Mouse (Mus musculus) lung, postnatal 0 days (tissue): ENCODE measurements around the gene Slc4a4.

Source experiments
- CTCF ChIP-seq: IDR thresholded peaks from 2 replicates; pipeline ENCODE4 v1.5.1; 2016; ENCODE audit warnings: antibody characterized with exemption, mild to moderate bottlenecking
- EP300 ChIP-seq: IDR thresholded peaks from 2 replicates; pipeline ENCODE4 v1.6.1; 2016; ENCODE audit warnings: antibody characterized with exemption, mild to moderate bottlenecking, control low read depth

- TF ChIP-seq CTCF (no peak), EP300 (no peak)
Observed at GRCm38 (mm10) chr5:88981243-88982014, 94.8 kb downstream of the Slc4a4 start.
